Mouse (Mus musculus) lung, embryonic 15.5 days (tissue): ENCODE results near the gene Ttc28. TPM values are rescaled to one million over a fixed set of nuclear protein-coding genes. Genes with fewer than 3 reads are reported as not detected.

Experiments used
- ATAC-seq: fragments of 200-750 bp; cut with Nextera tagmentation; 2 replicates; pipeline ENCODE4 v1.8.0; 2017; ENCODE audit warnings: moderate number of reproducible peaks, borderline replicate concordance; ENCODE audit not compliant: low FRiP score, low TSS enrichment; ENCODE audit errors: extremely low read depth
- H3K27ac ChIP-seq: fragments of 300-500 bp; sonication (generic); 2 replicates; pipeline ENCODE4 v1.5.1; 2015; ENCODE audit warnings: moderate library complexity, mild to moderate bottlenecking, inconsistent platforms
- H3K27me3 ChIP-seq: fragments of 300-500 bp; sonication (generic); 2 replicates; pipeline ENCODE4 v1.6.1; 2015; ENCODE audit warnings: inconsistent platforms
- H3K36me3 ChIP-seq: fragments of 300-500 bp; sonication (generic); 2 replicates; pipeline ENCODE4 v1.6.1; 2015; ENCODE audit warnings: inconsistent platforms
- H3K4me1 ChIP-seq: fragments of 300-500 bp; sonication (generic); 2 replicates; pipeline ENCODE4 v1.6.1; 2015; ENCODE audit warnings: inconsistent platforms
- H3K4me2 ChIP-seq: fragments of 300-500 bp; sonication (generic); 2 replicates; pipeline ENCODE4 v1.6.1; 2015; ENCODE audit warnings: inconsistent platforms, mild to moderate bottlenecking, moderate library complexity
- H3K4me3 ChIP-seq: fragments of 300-500 bp; sonication (generic); 2 replicates; pipeline ENCODE4 v1.5.1; 2015; ENCODE audit warnings: mild to moderate bottlenecking, inconsistent platforms
- H3K9ac ChIP-seq: fragments of 300-500 bp; sonication (generic); 2 replicates; pipeline ENCODE4 v1.6.1; 2015; ENCODE audit warnings: inconsistent platforms
- H3K9me3 ChIP-seq: fragments of 300-500 bp; sonication (generic); 2 replicates; pipeline ENCODE4 v1.6.1; 2016; ENCODE audit warnings: inconsistent platforms
- WGBS: fragments of 180-500 bp; shearing (Covaris S2); methylation state at CpG from one replicate; pipeline ENCODE4 v1.1.7; 2015; 5-methylcytosine and 5-hydroxymethylcytosine counted together
- polyA plus RNA-seq: library from polyadenylated mRNA; unstranded; fragments of >200 nt; fragmentation: Nextera tagmentation; extraction: Ambion mirVana; gene quantifications from 2 replicates; pipeline ENCODE4 v1.2.1, GENCODE M21; 2015

Ttc28 gene
- polyA plus RNA-seq, 1 experiment from 2014 or later = 9.9 TPM

DNA sequence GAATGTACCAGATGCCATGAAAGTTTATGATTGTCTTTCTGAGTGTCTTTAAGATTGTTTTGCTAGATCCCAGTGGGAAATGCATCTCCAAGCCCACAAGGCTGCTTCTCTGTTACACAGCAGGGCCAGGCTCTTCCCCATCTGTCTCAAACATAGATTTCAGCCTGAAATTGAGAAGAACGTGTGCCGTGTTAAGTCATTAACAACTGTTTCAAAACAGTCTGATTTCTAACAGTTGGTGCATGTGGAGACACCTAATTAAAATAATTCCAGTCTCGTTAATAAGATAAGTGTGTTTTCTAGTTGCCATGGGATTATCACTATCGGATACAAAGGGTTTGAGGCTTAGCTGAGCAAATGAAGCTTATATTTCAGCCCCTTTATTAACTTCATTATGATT lies 135.4 kb downstream of the Ttc28 start:
- no peak overlapping the region for H3K4me3 ChIP-seq
- H3K9me3 ChIP-seq = no peaks in the 10 kb centered on the region; the same call in 1 of the 2 replicates
- ATAC-seq = no peak
- H3K9ac ChIP-seq = no peak overlapping the region
- no peak overlapping the region for H3K27ac ChIP-seq
- H3K4me1 ChIP-seq = peaks cover 17% of the 10 kb centered on the region
- H3K36me3 ChIP-seq = no peaks in the 10 kb centered on the region
- WGBS = 74% methylated on average over 4 of the region's 4 CpGs
- no peak overlapping the region for H3K4me2 ChIP-seq
- no peaks in the 10 kb centered on the region for H3K27me3 ChIP-seq

GRCm38 (mm10) chr5:111017319-111017718 lies 137.7 kb downstream of the Ttc28 start:
- H3K27ac ChIP-seq = no peak overlapping the region
- H3K4me3 ChIP-seq = no peak overlapping the region
- H3K36me3 ChIP-seq = no peaks in the 10 kb centered on the region
- no peaks in the 10 kb centered on the region for H3K27me3 ChIP-seq
- ATAC-seq = 0 out of 2 replicates have a peak, but pooled peaks have one; percentile 19
- H3K4me2 ChIP-seq = no peak overlapping the region
- peaks cover 7% of the 10 kb centered on the region for H3K4me1 ChIP-seq
- no peaks in the 10 kb centered on the region; the same call in 1 of the 2 replicates for H3K9me3 ChIP-seq
- H3K9ac ChIP-seq = no peak overlapping the region
- WGBS = 59% methylated on average over 4 of the region's 4 CpGs

DNA sequence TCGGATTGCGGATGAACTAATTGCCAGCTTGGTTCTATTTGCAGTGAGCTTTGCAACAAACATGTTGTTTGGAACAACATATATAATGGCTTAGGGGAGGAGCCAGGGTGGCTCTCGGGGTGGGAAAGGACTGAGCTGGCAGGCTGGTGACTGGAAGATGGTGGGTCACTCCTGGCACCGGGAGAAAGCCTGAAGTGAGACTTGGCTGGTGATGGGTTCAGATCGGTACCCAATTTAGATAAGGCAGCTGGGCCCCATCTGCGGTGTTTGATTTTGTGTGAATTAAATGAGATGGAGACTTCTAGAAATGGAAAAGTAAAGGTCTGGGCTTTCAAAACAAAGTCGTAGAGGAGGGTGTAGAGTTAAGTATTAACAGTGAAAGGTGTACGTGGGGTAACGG lies 142.7 kb downstream of the Ttc28 start:
- H3K9ac ChIP-seq = no peak overlapping the region
- peaks cover 34% of the 10 kb centered on the region for H3K4me1 ChIP-seq
- H3K36me3 ChIP-seq = no peaks in the 10 kb centered on the region
- no peak overlapping the region for H3K4me2 ChIP-seq
- no peak overlapping the region for H3K4me3 ChIP-seq
- no peak overlapping the region for H3K27ac ChIP-seq
- no peak for ATAC-seq
- WGBS = 67% methylated on average over 9 of the region's 9 CpGs
- no peaks in the 10 kb centered on the region for H3K9me3 ChIP-seq
- H3K27me3 ChIP-seq = no peaks in the 10 kb centered on the region

DNA sequence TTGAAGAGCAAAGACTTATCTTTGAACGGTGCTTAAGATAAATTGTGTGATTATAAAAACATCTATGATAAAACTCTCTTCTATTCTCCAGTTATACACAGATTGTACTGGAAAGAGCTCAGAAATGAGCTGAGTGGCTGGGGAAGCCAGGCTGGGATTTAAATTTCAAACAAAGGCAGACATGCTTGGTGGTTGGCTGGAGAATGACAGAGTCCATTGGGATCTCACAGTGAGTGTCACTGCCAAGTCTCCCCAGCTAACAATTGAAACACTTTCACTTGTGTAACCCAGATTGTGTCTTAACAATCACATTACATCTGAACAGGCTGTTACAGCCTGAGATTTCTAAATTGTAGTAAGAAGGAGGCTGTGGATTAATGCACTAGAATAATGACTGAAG lies 143.3 kb downstream of the Ttc28 start:
- H3K9me3 ChIP-seq = no peaks in the 10 kb centered on the region
- H3K36me3 ChIP-seq = no peaks in the 10 kb centered on the region
- WGBS = 30% methylated on average over 1 of the region's 1 CpGs
- H3K27ac ChIP-seq = no peak overlapping the region
- no peak overlapping the region for H3K4me2 ChIP-seq
- no peak for ATAC-seq
- H3K4me1 ChIP-seq = peaks cover 39% of the 10 kb centered on the region
- no peaks in the 10 kb centered on the region for H3K27me3 ChIP-seq
- H3K9ac ChIP-seq = no peak overlapping the region
- H3K4me3 ChIP-seq = no peak overlapping the region

DNA sequence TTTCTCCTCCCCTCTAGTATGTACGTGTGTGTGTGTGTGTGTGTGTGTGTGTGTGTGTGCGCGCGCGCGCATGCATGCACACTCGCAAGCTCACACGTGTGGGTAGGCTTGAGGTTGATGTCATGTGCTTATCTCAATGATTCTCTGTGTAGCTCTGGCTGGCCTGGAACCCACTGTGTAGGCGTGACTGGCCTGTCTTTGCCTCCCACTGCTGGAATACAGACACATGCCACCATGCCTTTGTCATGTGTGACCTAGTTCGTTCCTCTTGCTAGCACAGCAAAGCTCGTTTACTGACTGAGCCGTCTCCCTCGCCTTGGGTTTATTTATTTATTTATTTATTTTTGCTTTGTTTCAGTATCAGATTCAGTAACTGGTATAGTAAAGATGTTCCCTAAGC lies 145.0 kb downstream of the Ttc28 start:
- Histone ChIP-seq H3K27me3 (no peaks in the 10 kb centered on the region), H3K36me3 (no peaks in the 10 kb centered on the region), H3K4me3 (no peak overlapping the region), H3K27ac (no peak overlapping the region), H3K4me2 (no peak overlapping the region), H3K9me3 (no peaks in the 10 kb centered on the region), H3K9ac (no peak overlapping the region), H3K4me1 (peaks cover 42% of the 10 kb centered on the region)
- ATAC-seq = no peak
- 85% methylated on average over 13 of the region's 13 CpGs for WGBS

- H3K9me3 ChIP-seq = no peaks in the 10 kb centered on the region
- no peak overlapping the region for H3K4me3 ChIP-seq
- no peak overlapping the region for H3K9ac ChIP-seq
- no peak for ATAC-seq
- no peak overlapping the region for H3K4me2 ChIP-seq
- H3K4me1 ChIP-seq = peaks cover 42% of the 10 kb centered on the region
- no peaks in the 10 kb centered on the region for H3K27me3 ChIP-seq
- H3K36me3 ChIP-seq = no peaks in the 10 kb centered on the region
- H3K27ac ChIP-seq = no peak overlapping the region
- WGBS = 33% methylated on average over 14 of the region's 14 CpGs
Measured at GRCm38 (mm10) chr5:111025476-111025875, 145.9 kb downstream of the Ttc28 start.

GRCm38 (mm10) chr5:111026209-111026608 lies 146.6 kb downstream of the Ttc28 start:
- no peaks in the 10 kb centered on the region for H3K9me3 ChIP-seq
- H3K4me1 ChIP-seq = peaks cover 42% of the 10 kb centered on the region
- no peak overlapping the region for H3K4me2 ChIP-seq
- no peak for ATAC-seq
- H3K27ac ChIP-seq = no peak overlapping the region
- no peak overlapping the region for H3K9ac ChIP-seq
- H3K27me3 ChIP-seq = no peaks in the 10 kb centered on the region
- WGBS = 44% methylated on average over 8 of the region's 8 CpGs
- H3K4me3 ChIP-seq = no peak overlapping the region
- no peaks in the 10 kb centered on the region for H3K36me3 ChIP-seq

- no peaks in the 10 kb centered on the region for H3K9me3 ChIP-seq
- no peak overlapping the region for H3K27ac ChIP-seq
- WGBS = 43% methylated on average over 4 of the region's 4 CpGs
- H3K4me3 ChIP-seq = no peak overlapping the region
- no peaks in the 10 kb centered on the region for H3K36me3 ChIP-seq
- no peak overlapping the region for H3K4me2 ChIP-seq
- no peaks in the 10 kb centered on the region for H3K27me3 ChIP-seq
- H3K9ac ChIP-seq = no peak overlapping the region
- ATAC-seq = no peak
- H3K4me1 ChIP-seq = peaks cover 45% of the 10 kb centered on the region
Measured at GRCm38 (mm10) chr5:111028340-111028739, 148.7 kb downstream of the Ttc28 start.

GRCm38 (mm10) chr5:111028952-111029351 lies 149.3 kb downstream of the Ttc28 start:
- H3K4me2 ChIP-seq = no peak overlapping the region
- H3K36me3 ChIP-seq = no peaks in the 10 kb centered on the region
- no peak for ATAC-seq
- H3K4me3 ChIP-seq = no peak overlapping the region
- H3K9me3 ChIP-seq = no peaks in the 10 kb centered on the region
- H3K27me3 ChIP-seq = no peaks in the 10 kb centered on the region
- no peak overlapping the region for H3K9ac ChIP-seq
- peaks cover 47% of the 10 kb centered on the region for H3K4me1 ChIP-seq
- H3K27ac ChIP-seq = no peak overlapping the region
- WGBS = 75% methylated on average over 9 of the region's 9 CpGs

- 51% methylated on average over 10 of the region's 10 CpGs for WGBS
- Histone ChIP-seq H3K9me3 (no peaks in the 10 kb centered on the region), H3K9ac (no peak overlapping the region), H3K4me2 (no peak overlapping the region), H3K4me3 (no peak overlapping the region), H3K36me3 (no peaks in the 10 kb centered on the region), H3K4me1 (peaks cover 27% of the 10 kb centered on the region), H3K27me3 (no peaks in the 10 kb centered on the region), H3K27ac (no peak overlapping the region)
- ATAC-seq = no peak
Measured at GRCm38 (mm10) chr5:111032687-111033295, 153.2 kb downstream of the Ttc28 start.

- no peak overlapping the region for H3K9ac ChIP-seq
- no peak for ATAC-seq
- H3K4me2 ChIP-seq = no peak overlapping the region
- WGBS = 63% methylated on average over 4 of the region's 4 CpGs
- no peaks in the 10 kb centered on the region for H3K36me3 ChIP-seq
- no peaks in the 10 kb centered on the region for H3K27me3 ChIP-seq
- no peak overlapping the region for H3K4me3 ChIP-seq
- H3K27ac ChIP-seq = no peak overlapping the region
- peaks cover 29% of the 10 kb centered on the region for H3K4me1 ChIP-seq
- no peaks in the 10 kb centered on the region for H3K9me3 ChIP-seq
Measured at GRCm38 (mm10) chr5:111033489-111033888, 153.9 kb downstream of the Ttc28 start.

DNA sequence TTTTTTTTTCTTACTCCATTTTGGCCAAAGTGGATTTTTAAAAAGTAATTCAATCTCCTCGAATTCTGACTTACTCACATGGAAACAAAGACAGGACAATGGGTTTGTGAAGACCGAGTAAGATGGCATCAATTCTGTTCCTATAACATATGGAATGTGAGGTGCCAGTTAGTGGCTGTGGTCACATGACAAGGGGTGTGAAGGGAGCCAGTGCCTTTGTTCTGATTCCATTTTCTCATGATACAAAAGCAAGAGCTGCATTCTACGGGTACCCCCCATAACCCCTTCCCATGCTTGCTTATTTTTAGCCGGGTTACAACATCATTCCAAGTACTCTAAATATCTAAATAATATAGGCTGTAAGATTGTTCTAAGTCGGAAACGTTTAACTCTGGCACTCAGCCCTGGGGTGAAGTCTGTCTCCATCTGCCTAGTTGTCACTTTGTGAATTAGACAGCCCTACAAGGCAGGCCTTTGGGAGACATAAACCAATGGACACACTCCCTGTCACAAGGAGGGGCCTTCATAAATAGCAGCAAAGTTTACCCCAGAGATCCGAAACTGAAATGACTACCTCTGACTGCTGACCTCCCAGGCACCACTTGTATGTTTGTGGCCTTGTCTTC lies 157.6 kb downstream of the Ttc28 start:
- 50% methylated on average over 7 of the region's 7 CpGs for WGBS
- H3K9me3 ChIP-seq = no peaks in the 10 kb centered on the region
- peaks cover 32% of the 10 kb centered on the region for H3K4me1 ChIP-seq
- ATAC-seq = no peak
- H3K9ac ChIP-seq = no peak overlapping the region
- no peak overlapping the region for H3K4me3 ChIP-seq
- no peaks in the 10 kb centered on the region for H3K36me3 ChIP-seq
- no peak overlapping the region for H3K4me2 ChIP-seq
- no peak overlapping the region for H3K27ac ChIP-seq
- no peaks in the 10 kb centered on the region for H3K27me3 ChIP-seq
